Mouse (Mus musculus) stomach, postnatal 0 days (tissue): ENCODE measurements at regions not wholly inside any gene's neighbourhood (a gene's known extent, or its start where the extent isn't known, plus 50 kb on each side); places are given as distances from the start of the nearest gene placed in this dataset.

ENCODE experiments used
- ATAC-seq: fragments of 200-750 bp; cut with Nextera tagmentation; 2 replicates; pipeline ENCODE4 v1.8.0; 2017; ENCODE audit not compliant: low FRiP score, low TSS enrichment
- DNase-seq: peaks from one replicate; pipeline ENCODE4 v3.0.0-alpha.2; 2016; ENCODE audit warnings: low spot score
- H3K27ac ChIP-seq: fragments of 300-500 bp; sonication (generic); replicated peaks from 2 replicates; pipeline ENCODE4 v1.5.1; 2014; ENCODE audit warnings: mild to moderate bottlenecking, control low read depth
- H3K27me3 ChIP-seq: fragments of 300-500 bp; sonication (generic); 2 replicates; pipeline ENCODE4 v1.6.1; 2014; ENCODE audit warnings: low read length; ENCODE audit not compliant: control insufficient read depth, insufficient read depth
- H3K36me3 ChIP-seq: fragments of 300-500 bp; sonication (generic); 2 replicates; pipeline ENCODE4 v1.6.1; 2014; ENCODE audit warnings: low read length, mixed read lengths; ENCODE audit not compliant: control insufficient read depth, insufficient read depth
- H3K4me1 ChIP-seq: fragments of 300-500 bp; sonication (generic); replicated peaks from 2 replicates; pipeline ENCODE4 v1.6.1; 2014; ENCODE audit warnings: antibody characterized with exemption; ENCODE audit not compliant: control insufficient read depth, insufficient read depth
- H3K4me2 ChIP-seq: fragments of 300-500 bp; sonication (generic); replicated peaks from 2 replicates; pipeline ENCODE4 v1.6.1; 2014; ENCODE audit warnings: low read depth, mild to moderate bottlenecking, control low read depth, moderate library complexity
- H3K4me3 ChIP-seq: fragments of 300-500 bp; sonication (generic); 2 replicates; pipeline ENCODE4 v1.5.1; 2014; ENCODE audit warnings: low read depth, low read length, control low read depth
- H3K9ac ChIP-seq: fragments of 300-500 bp; sonication (generic); 2 replicates; pipeline ENCODE4 v1.6.1; 2014; ENCODE audit warnings: mild to moderate bottlenecking, low read length, control low read depth, mixed read lengths
- H3K9me3 ChIP-seq: fragments of 300-500 bp; sonication (generic); 2 replicates; pipeline ENCODE4 v1.6.1; 2016; ENCODE audit warnings: low read length; ENCODE audit not compliant: control insufficient read depth
- CTCF ChIP-seq: IDR thresholded peaks from 2 replicates; pipeline ENCODE4 v1.5.1; 2016; ENCODE audit warnings: antibody characterized with exemption, low read depth, mild to moderate bottlenecking, moderate library complexity
- EP300 ChIP-seq: optimal IDR thresholded peaks from 2 replicates; pipeline ENCODE3; 2016; ENCODE audit warnings: antibody characterized with exemption
- WGBS: fragments of 180-500 bp; shearing (Covaris S2); extraction: QIAGEN DNeasy Blood & Tissue Kit; methylation state at CpG from one replicate; pipeline ENCODE4 v1.1.7; 2014; 5-methylcytosine and 5-hydroxymethylcytosine counted together

DNA sequence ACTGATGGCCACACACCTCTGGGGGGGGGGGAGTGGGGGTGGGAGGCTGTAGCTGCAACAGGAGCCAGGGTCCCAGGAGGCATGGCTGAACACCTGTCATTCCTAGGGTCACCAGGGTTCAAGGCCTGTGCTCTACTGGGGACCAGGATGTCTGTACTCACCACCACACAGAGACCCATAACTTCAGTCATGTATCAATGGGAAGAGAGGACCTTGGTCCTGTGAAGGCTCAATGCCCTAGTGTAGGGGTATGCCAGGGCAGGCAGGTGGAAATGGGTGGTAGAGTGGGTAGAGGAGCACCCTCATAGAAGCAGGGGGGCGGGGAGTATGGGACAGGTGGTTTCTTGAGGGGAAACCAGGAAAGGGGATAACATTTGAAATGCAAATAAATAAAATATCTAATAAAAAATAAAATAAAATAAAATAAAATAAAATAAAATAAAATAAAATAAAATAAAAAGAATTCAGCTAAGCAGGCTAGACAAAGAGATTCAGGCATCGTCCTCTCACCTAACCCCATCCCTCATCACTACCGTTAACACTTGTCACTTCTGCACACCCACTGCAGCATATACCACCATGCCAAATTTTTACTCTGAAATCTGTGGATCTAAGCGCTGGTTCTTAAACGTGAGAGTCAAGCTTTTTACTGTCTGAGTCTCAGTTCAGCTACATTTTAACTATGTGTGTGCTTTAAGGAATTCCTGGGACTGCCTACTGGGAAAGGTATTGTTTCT lies 265.8 kb upstream of the Ptchd4 start:
- H3K27ac ChIP-seq: no peak overlapping the region
- WGBS: 72% methylated on average over 5 of the region's 5 CpGs
- no peak for DNase-seq

DNA sequence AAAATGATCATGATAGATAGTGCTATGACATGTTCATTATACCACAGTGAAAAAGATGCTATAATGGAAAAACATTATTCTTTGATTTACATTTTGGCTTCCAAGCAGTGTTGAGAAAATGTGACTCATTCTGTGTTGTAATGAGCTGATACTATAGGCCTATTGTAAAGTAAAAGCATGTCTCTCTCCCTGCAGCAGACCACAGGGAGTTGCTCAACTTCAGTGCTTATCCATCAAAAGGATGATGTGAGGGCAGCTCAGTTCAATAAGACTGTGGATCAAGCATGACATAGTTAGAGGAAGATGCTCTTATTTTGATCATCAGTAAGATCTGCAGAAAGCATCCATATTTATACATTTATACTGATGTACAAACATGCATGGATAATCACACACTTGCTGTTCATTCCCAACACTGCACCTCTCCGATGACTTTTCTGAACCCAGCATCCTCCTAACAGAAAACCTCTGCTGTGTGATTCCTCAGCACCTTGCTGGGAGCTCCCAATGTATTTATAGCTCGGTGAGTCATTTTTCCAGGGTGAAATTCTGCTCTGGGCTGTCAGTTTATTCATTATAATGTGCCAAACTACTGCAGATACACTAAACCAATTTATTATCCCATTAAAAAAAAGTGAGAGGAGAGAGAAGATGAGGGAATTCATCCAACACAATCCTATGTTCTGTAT lies 224.8 kb upstream of the Ptchd4 start:
- no peak for TF ChIP-seq CTCF
- no peak for TF ChIP-seq EP300
- Histone ChIP-seq H3K27me3 (no peaks in the 10 kb centered on the region), H3K4me2 (no peak overlapping the region), H3K36me3 (no peaks in the 10 kb centered on the region), H3K27ac (no peak overlapping the region), H3K9ac (no peak overlapping the region), H3K9me3 (no peaks in the 10 kb centered on the region), H3K4me3 (no peak overlapping the region), H3K4me1 (no peaks in the 10 kb centered on the region)
- ATAC-seq (no peak), DNase-seq (no peak)
- 59% methylated on average over 2 of the region's 2 CpGs for WGBS

More for the DNA sequence above, 265.8 kb upstream of the Ptchd4 start:
- H3K4me3 ChIP-seq: no peak overlapping the region
- H3K4me1 ChIP-seq: no peaks in the 10 kb centered on the region
- no peaks in the 10 kb centered on the region for H3K9me3 ChIP-seq
- H3K9ac ChIP-seq: no peak overlapping the region
- H3K4me2 ChIP-seq: no peak overlapping the region
- no peaks in the 10 kb centered on the region for H3K36me3 ChIP-seq
- H3K27me3 ChIP-seq: no peaks in the 10 kb centered on the region
- TF ChIP-seq EP300 (no peak), CTCF (no peak)
- ATAC-seq: no peak

DNA sequence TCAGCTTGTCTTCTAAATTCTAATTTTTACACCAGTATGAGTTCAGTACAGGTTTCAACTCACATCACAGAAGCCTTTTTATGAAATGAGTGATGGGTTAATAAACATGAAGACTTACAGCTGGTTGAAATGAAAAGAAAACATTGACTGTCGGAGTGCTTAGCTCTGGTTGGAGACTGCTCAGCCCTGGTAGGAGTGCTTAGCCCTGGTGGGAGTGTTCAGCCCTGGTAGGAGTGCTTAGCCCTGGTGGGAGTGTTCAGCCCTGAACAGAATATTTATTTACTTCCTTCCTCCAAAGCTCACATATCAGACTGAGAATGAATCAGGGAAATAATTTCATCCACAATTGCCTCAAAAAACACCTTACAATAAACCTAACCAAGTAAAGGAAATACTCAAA lies 202.1 kb upstream of the Ptchd4 start:
- TF ChIP-seq CTCF: no peak

DNA sequence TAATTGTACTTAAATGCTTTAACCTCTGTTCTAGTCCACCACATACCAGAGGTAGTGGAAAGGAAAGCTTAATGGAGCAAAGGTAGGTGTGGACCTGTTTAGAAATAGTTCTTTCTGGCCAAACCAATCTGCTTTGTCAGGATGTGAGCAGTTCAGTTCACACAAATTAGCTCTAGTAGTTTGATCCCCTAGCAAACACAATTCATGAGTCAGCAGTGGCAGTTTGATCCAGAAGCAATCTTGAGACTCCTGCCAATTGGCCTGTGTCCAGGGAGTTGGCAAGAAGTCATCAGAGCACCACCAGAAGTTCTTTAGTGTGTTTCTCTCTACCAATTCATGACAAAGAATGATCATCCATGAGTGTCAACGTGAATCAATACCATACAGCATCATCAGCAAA lies 195.0 kb upstream of the Ptchd4 start:
- WGBS: 71% methylated on average over 1 of the region's 1 CpGs
- Histone ChIP-seq H3K27me3 (no peaks in the 10 kb centered on the region), H3K27ac (no peak overlapping the region), H3K9ac (no peak overlapping the region), H3K4me1 (no peaks in the 10 kb centered on the region), H3K36me3 (no peaks in the 10 kb centered on the region), H3K9me3 (no peaks in the 10 kb centered on the region), H3K4me2 (no peak overlapping the region), H3K4me3 (no peak overlapping the region)
- ATAC-seq: no peak
- no peak for DNase-seq
- TF ChIP-seq CTCF (no peak), EP300 (no peak)

More for the DNA sequence above, 202.1 kb upstream of the Ptchd4 start:
- DNase-seq (no peak), ATAC-seq (no peak)
- no peaks in the 10 kb centered on the region for H3K4me1 ChIP-seq
- H3K27me3 ChIP-seq: no peaks in the 10 kb centered on the region
- H3K9me3 ChIP-seq: no peaks in the 10 kb centered on the region
- no peaks in the 10 kb centered on the region for H3K36me3 ChIP-seq
- no peak overlapping the region for H3K4me2 ChIP-seq
- H3K9ac ChIP-seq: no peak overlapping the region
- no peak overlapping the region for H3K27ac ChIP-seq
- H3K4me3 ChIP-seq: no peak overlapping the region
- WGBS: 44% methylated on average over 1 of the region's 1 CpGs

DNA sequence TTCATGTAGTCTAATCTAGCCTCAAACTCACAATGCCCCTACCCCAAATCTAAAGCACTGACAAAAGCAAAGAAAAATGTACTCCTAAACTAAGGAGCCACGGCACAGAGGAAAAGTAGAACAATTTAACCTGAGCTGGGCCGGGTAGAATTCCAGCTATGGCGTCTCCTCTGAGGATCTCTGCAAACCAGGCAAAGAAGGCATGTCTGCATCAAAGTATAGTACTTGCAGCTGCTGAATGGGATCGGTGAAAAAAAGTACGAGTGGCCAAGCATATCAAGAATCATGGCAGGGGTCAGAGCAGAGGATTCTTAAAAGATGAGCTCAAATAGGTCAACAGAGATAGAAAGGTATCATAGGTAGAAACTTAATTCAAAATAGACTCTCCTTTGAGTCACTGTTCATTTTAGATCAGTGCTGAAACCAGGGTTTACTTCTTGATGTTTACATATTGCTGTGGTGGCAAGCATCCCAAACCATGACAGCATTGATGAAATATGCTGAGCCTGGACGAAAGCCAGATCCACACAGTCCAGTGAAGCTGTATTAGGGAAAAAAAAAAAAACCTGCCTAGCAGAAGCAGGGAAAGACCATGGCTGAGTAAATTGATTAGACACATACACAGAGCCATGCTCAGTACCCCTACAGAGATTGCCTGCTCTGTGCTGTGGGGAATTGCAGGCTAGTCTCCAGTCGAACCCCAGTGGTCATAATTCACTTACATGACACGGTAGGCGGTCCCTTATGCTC lies 189.1 kb upstream of the Ptchd4 start:
- Histone ChIP-seq H3K4me3 (no peak overlapping the region), H3K9ac (no peak overlapping the region), H3K9me3 (no peaks in the 10 kb centered on the region), H3K4me1 (no peaks in the 10 kb centered on the region), H3K27me3 (no peaks in the 10 kb centered on the region), H3K27ac (no peak overlapping the region), H3K36me3 (no peaks in the 10 kb centered on the region), H3K4me2 (no peak overlapping the region)
- no peak for TF ChIP-seq EP300
- no peak for TF ChIP-seq CTCF
- no peak for ATAC-seq
- peak; percentile 36 for DNase-seq
- 36% methylated on average over 9 of the region's 9 CpGs for WGBS
